8 mouse cellular contexts compared by ENCODE assay signal in the genomic region with DNA sequence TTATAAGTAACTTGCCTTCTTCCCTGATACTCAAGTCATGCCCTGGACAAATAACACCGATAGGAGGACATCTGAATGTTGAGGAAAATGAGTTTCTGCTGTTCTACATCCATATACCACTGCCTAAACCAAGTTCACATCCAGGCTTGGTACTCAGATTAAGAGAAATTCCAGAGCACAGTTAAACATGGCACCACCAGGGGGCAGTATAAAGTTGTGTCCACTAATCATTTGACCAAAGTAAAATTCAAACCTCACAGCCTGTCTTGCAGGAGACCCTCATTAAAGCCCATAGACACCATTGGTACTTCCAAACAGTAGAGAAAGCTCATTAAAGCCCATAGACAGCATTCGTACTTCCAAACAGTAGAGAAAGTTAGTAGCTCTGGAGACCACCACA.
A peak's percentile ranks its signal among the peaks of the same experiment; 100 is the strongest.
DNase-seq lines count a peak whose midpoint lies in the region; ATAC-seq lines count a peak whose summit lies in the region.

No protein-coding gene starts in this region.

- H3K27ac ChIP-seq in hindbrain, embryonic 14.5 days, result no peak overlapping the region
- H3K27ac ChIP-seq in hindbrain, embryonic 12.5 days, result no peak overlapping the region
- no peak overlapping the region for H3K27ac ChIP-seq in neural tube, embryonic 14.5 days (ENCODE audit: low read depth, low read length)

- H3K9ac ChIP-seq in hindbrain, embryonic 14.5 days, result no peak overlapping the region
- no peak overlapping the region for H3K9ac ChIP-seq in hindbrain, embryonic 12.5 days
- H3K9ac ChIP-seq in neural tube, embryonic 14.5 days (replicated peaks; ENCODE audit: low read depth, low read length), result no peak overlapping the region

- 58% methylated on average over 2 of the region's 2 CpGs for WGBS in hindbrain, embryonic 14.5 days
- WGBS in hindbrain, embryonic 12.5 days, result 65% methylated on average over 2 of the region's 2 CpGs
- WGBS in neural tube, embryonic 14.5 days, result 49% methylated on average over 2 of the region's 2 CpGs

- no peaks in the 10 kb centered on the region for H3K4me1 ChIP-seq in hindbrain, embryonic 14.5 days (replicated peaks; ENCODE audit: control insufficient read depth, insufficient read depth, low read length)
- H3K4me1 ChIP-seq in hindbrain, embryonic 12.5 days, result no peaks in the 10 kb centered on the region
- H3K4me1 ChIP-seq in neural tube, embryonic 14.5 days (ENCODE audit: control insufficient read depth, insufficient read depth, low read length), result no peaks in the 10 kb centered on the region

- no peak overlapping the region for H3K4me3 ChIP-seq in hindbrain, embryonic 14.5 days (replicated peaks; ENCODE audit: low read length)
- no peak overlapping the region for H3K4me3 ChIP-seq in hindbrain, embryonic 12.5 days
- H3K4me3 ChIP-seq in neural tube, embryonic 14.5 days (ENCODE audit: low read depth, low read length), result no peak overlapping the region

- H3K36me3 ChIP-seq in hindbrain, embryonic 14.5 days (replicated peaks; ENCODE audit: control insufficient read depth, insufficient read depth), result no peaks in the 10 kb centered on the region
- no peaks in the 10 kb centered on the region for H3K36me3 ChIP-seq in hindbrain, embryonic 12.5 days
- no peaks in the 10 kb centered on the region for H3K36me3 ChIP-seq in neural tube, embryonic 14.5 days (ENCODE audit: control insufficient read depth, insufficient read depth, low read length)

- DNase-seq in hindbrain, embryonic 14.5 days (ENCODE audit: low spot score), result peak; percentile 80
- peak; percentile 32 for DNase-seq in Muller cell, postnatal 12 days (ENCODE audit: inconsistent ontology term)
- peak; percentile 28 to 72 for DNase-seq in cerebellum, postnatal 25 days
- DNase-seq in heart, postnatal 36 days, result peak; percentile 36 to 54
- DNase-seq in layer of hippocampus, postnatal 14 days (ENCODE audit: low spot score in 2 of 2), result peak; percentile 20 to 26

- intact Hi-C loops in heart, postnatal 36 days (cut with DNase I), result loop anchor here (1.0 to 2.0 kb wide), 4 partner anchors 218 to 503 kb away; no protein-coding TSS in a partner anchor

- H3K27me3 ChIP-seq in hindbrain, embryonic 14.5 days (ENCODE audit: control insufficient read depth, insufficient read depth, low read length), result no peaks in the 10 kb centered on the region
- no peaks in the 10 kb centered on the region for H3K27me3 ChIP-seq in hindbrain, embryonic 12.5 days
- no peaks in the 10 kb centered on the region for H3K27me3 ChIP-seq in neural tube, embryonic 14.5 days (ENCODE audit: control insufficient read depth, insufficient read depth, low read length)

- ATAC-seq in hindbrain, embryonic 14.5 days (ENCODE audit: low FRiP score), result no peak
- ATAC-seq in hindbrain, embryonic 12.5 days (ENCODE audit: low FRiP score), result no peak
- peak; percentile 11; the same call in 1 of the 2 replicates for ATAC-seq in neural tube, embryonic 14.5 days (ENCODE audit: low read depth)
- no peak for ATAC-seq in megakaryocyte progenitor cell, adult 5-6 weeks (replicated peaks; ENCODE audit: poor library complexity)

- H3K9me3 ChIP-seq in hindbrain, embryonic 14.5 days (ENCODE audit: control insufficient read depth, low read length), result no peaks in the 10 kb centered on the region
- H3K9me3 ChIP-seq in hindbrain, embryonic 12.5 days (replicated peaks), result no peaks in the 10 kb centered on the region
- no peaks in the 10 kb centered on the region for H3K9me3 ChIP-seq in neural tube, embryonic 14.5 days (ENCODE audit: control insufficient read depth, low read length)

- no peak overlapping the region for H3K4me2 ChIP-seq in hindbrain, embryonic 14.5 days (replicated peaks)
- no peak overlapping the region for H3K4me2 ChIP-seq in hindbrain, embryonic 12.5 days (replicated peaks)
- H3K4me2 ChIP-seq in neural tube, embryonic 14.5 days (ENCODE audit: low read depth, low read length), result no peak overlapping the region

Comparison
In these comparisons a context has a peak if more than half of its experiments do, and no peak if none do; other contexts are left out.
1. DNase-seq: peak in every context shown above with its lines; median percentile 80 in hindbrain, embryonic 14.5 days; 50 in cerebellum, postnatal 25 days; 45 in heart, postnatal 36 days; 32 in Muller cell, postnatal 12 days; 23 in layer of hippocampus, postnatal 14 days.